Mouse (Mus musculus) kidney, adult 2 months (tissue): ENCODE measurements around the gene Tmem263. TPM values are rescaled to one million over a fixed set of nuclear protein-coding genes. Genes with fewer than 3 reads are reported as not detected.

ENCODE experiments used
- DNase-seq: peaks from one replicate; pipeline ENCODE4 v3.0.0; 2021
- H3K27ac ChIP-seq: fragments of 200-500 bp; 2 replicates; pipeline ENCODE4 v1.5.1; 2012; ENCODE audit warnings: low read depth, low read length, control low read depth, inconsistent platforms; ENCODE audit not compliant: insufficient read depth
- H3K27me3 ChIP-seq: fragments of 200-500 bp; replicated peaks from 2 replicates; pipeline ENCODE4 v1.6.1; 2012; ENCODE audit warnings: mild to moderate bottlenecking, moderate library complexity, low read length, inconsistent platforms; ENCODE audit not compliant: control insufficient read depth, insufficient read depth
- H3K36me3 ChIP-seq: fragments of 200-500 bp; 2 replicates; pipeline ENCODE4 v1.6.1; 2012; ENCODE audit warnings: mild to moderate bottlenecking, moderate library complexity, low read length, inconsistent platforms; ENCODE audit not compliant: control insufficient read depth, insufficient read depth
- H3K4me1 ChIP-seq: fragments of 200-500 bp; 2 replicates; pipeline ENCODE4 v1.6.1; 2011; ENCODE audit warnings: low read length; ENCODE audit not compliant: control insufficient read depth, insufficient read depth
- H3K4me3 ChIP-seq: fragments of 200-500 bp; 2 replicates; pipeline ENCODE4 v1.5.1; 2011; ENCODE audit warnings: mild to moderate bottlenecking, low read depth, low read length, control low read depth; ENCODE audit not compliant: insufficient read depth
- CTCF ChIP-seq: fragments of 200-500 bp; conservative IDR thresholded peaks from 2 replicates; pipeline ENCODE4 v1.5.1; 2011; ENCODE audit warnings: low read depth, mild to moderate bottlenecking, control low read depth, low read length, moderate library complexity, mixed read lengths; ENCODE audit not compliant: insufficient read depth, insufficient read length
- POLR2A ChIP-seq: fragments of 200-500 bp; IDR thresholded peaks from one replicate; pipeline ENCODE4 v1.6.1; 2011; ENCODE audit warnings: low read depth, low read length, control low read depth
- WGBS: fragments of 180-500 bp; shearing (Covaris S2); methylation state at CpG from one replicate; pipeline ENCODE4 v1.1.7; 2018; 5-methylcytosine and 5-hydroxymethylcytosine counted together
- polyA plus RNA-seq: library from polyadenylated mRNA; depleted of rRNA; stranded (reverse); fragments of >200 nt; gene quantifications from 2 replicates; pipeline ENCODE4 v1.2.3, GENCODE M21; 2012; rRNA removed

Gene Tmem263
- polyA plus RNA-seq, 1 experiment: 2.3 TPM

DNA sequence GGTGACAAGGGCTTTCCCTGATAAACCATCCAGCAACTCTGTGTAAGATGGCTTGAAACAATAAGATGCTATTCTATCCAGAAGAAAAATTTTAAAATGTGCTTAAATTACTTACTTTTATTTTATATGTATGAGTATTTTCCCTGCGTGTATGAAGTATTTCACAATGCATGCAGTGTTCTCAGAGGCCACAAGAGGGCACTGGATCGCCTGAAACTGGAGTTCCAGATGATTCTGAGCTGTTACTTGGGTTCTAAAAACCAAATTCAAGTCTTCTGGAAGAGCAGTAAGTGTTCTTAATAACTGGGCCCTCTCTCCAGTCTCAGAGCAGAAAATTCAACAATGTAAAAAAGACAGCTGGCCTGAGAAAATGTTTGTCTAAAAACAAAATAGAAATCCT lies 51.8 kb downstream of the Tmem263 start:
- no peak overlapping the region for H3K4me3 ChIP-seq
- H3K4me1 ChIP-seq: no peaks in the 10 kb centered on the region
- TF ChIP-seq CTCF (peak; percentile 65), POLR2A (no peak)
- no peaks in the 10 kb centered on the region for H3K36me3 ChIP-seq
- no peak overlapping the region for H3K27ac ChIP-seq
- peak; percentile 58 for DNase-seq
- 4% methylated on average over 2 of the region's 2 CpGs for WGBS
- no peaks in the 10 kb centered on the region for H3K27me3 ChIP-seq

DNA sequence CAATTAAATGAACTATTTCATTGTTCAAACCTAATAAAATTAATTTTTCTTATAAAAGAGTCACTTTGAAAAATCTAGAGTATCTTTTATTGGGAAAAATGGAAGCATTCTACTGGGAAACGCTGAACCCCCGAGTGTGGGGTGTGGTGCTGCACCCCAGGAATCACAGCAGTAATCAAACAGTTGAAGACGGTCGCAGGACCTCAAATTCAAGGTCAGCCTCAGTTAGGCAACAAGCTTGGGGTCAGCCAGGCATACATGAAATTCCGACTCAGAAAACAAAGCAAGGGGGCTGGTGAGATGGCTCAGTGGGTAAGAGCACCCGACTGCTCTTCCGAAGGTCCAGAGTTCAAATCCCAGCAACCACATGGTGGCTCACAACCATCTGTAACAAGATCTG lies 55.0 kb downstream of the Tmem263 start:
- no peak overlapping the region for H3K4me3 ChIP-seq
- no peak for TF ChIP-seq CTCF
- TF ChIP-seq POLR2A: no peak
- H3K27ac ChIP-seq: no peak overlapping the region
- no peaks in the 10 kb centered on the region for H3K27me3 ChIP-seq
- DNase-seq: no peak
- H3K36me3 ChIP-seq: no peaks in the 10 kb centered on the region
- 83% methylated on average over 7 of the region's 7 CpGs for WGBS
- no peaks in the 10 kb centered on the region for H3K4me1 ChIP-seq

DNA sequence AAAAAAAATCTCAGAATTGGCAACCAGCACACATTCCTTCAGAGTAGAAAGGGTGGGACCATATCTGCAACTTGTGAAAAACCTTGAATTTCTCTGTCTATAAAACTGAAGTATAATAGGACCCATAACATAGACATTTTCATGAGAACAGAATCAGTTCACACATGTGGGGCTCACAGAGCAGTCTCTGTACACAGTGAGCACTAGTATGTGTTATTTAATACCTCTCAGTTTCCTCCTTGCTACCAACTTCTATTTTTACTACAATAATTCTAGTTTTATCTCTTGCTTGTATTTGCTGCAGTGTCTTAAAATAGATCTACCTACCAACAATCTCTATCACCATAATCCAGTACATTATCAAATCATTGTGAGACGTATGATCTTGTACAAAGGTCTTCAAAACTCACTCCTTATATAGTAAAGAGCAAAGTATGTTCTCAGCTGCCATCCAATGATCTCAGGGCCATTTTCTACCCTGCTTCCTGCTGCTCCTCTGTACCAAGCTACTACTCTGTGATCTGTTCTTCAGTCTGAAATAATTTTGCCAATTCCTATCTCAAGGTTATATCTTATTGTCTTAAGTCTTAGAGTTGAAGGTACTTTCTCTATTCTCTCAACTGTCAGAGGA lies 57.7 kb downstream of the Tmem263 start:
- Histone ChIP-seq H3K27me3 (no peaks in the 10 kb centered on the region), H3K27ac (no peak overlapping the region), H3K4me3 (no peak overlapping the region), H3K36me3 (no peaks in the 10 kb centered on the region), H3K4me1 (no peaks in the 10 kb centered on the region)
- TF ChIP-seq POLR2A (no peak), CTCF (no peak)
- no peak for DNase-seq
- 52% methylated on average over 1 of the region's 1 CpGs for WGBS

DNA sequence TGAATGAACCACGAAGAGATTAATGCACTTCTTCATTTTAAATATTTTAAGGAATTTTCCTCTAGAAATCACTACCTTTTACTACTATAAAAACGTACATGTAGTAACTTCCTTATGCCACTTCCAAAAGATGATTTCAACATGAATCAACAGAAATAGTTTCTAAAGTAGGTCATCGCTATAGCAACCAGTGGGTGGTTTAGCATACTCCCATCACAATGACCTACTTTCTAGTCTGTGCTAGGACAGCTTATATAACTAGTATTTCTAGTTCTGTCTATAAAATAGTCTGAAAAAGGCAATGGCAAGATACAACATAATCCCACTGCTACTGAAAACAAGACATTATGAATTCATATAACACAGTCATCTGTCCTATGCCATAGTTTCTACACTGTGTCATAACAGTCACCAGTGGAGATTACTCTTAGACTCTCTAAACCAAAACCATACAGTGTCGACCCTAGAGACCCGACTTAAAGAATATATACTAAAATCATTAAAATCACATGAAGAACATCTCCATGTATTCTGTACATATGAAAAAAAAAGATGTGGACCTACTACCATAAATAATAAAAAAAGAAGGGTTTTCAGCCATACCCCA lies 59.4 kb downstream of the Tmem263 start:
- DNase-seq: peak; percentile 55
- H3K36me3 ChIP-seq: no peaks in the 10 kb centered on the region
- 63% methylated on average over 5 of the region's 5 CpGs for WGBS
- H3K27me3 ChIP-seq: no peaks in the 10 kb centered on the region
- H3K4me1 ChIP-seq: no peaks in the 10 kb centered on the region
- H3K27ac ChIP-seq: no peak overlapping the region
- no peak for TF ChIP-seq CTCF
- TF ChIP-seq POLR2A: no peak
- no peak overlapping the region for H3K4me3 ChIP-seq

DNA sequence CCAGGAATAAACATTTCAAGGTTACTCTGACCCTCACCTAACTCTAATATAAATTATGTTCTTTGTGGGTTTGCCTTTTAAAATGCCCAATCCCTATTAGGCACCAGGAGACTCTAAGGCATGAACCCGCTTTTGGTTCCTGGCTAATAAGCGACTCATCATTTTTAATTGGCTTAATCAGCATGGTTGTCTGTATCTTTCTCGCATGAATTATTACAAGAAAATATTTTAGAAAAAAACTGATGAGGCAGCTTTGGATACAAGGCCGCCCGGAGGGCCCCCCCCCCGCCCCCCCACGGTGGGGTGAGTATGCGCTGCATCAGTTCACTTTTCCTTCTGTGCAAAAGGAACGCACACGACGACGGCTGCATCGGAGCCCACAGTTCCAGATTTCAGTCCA lies 62.4 kb downstream of the Tmem263 start:
- Histone ChIP-seq H3K27ac (no peak overlapping the region), H3K36me3 (no peaks in the 10 kb centered on the region), H3K4me3 (no peak overlapping the region), H3K27me3 (no peaks in the 10 kb centered on the region), H3K4me1 (no peaks in the 10 kb centered on the region)
- no peak for TF ChIP-seq CTCF
- TF ChIP-seq POLR2A: no peak
- DNase-seq: no peak
- WGBS: 92% methylated on average over 13 of the region's 13 CpGs

DNA sequence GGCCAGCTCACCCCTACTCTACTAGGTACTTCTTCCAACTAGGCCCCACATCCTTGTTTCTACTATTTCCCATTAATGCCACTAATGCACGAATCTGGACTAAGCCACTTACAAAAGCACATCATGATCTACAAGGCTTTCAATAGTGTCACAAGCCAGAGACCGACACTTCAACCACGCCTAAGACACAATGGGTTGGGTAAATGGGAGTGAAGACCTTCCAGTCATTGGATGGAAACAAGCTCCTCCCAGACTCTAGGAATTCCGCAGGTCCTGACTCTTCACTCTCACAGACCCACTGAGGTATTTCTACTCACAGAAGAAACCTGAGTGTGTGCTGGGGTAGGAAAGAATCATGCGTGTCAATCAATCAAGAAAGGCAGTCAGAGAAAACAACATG lies 62.9 kb downstream of the Tmem263 start:
- no peak for DNase-seq
- TF ChIP-seq POLR2A: no peak
- no peak for TF ChIP-seq CTCF
- H3K4me1 ChIP-seq: no peaks in the 10 kb centered on the region
- H3K36me3 ChIP-seq: no peaks in the 10 kb centered on the region
- no peaks in the 10 kb centered on the region for H3K27me3 ChIP-seq
- H3K4me3 ChIP-seq: no peak overlapping the region
- 93% methylated on average over 5 of the region's 5 CpGs for WGBS
- H3K27ac ChIP-seq: no peak overlapping the region

Other genes with a start within 250 kb of the Tmem263 start
- gene Ric8b, start 185.0 kb upstream of the Tmem263 start, polyA plus RNA-seq: 12.2 and 13.6 TPM in 2 replicates
- 0.28 and 0.33 TPM in 2 replicates for gene Fhl4, start 132 bp upstream of the Tmem263 start, polyA plus RNA-seq
- 4.9 and 10.1 TPM in 2 replicates for gene Mterf2, start 25.4 kb downstream of the Tmem263 start, polyA plus RNA-seq
- gene Cry1, start 82.4 kb downstream of the Tmem263 start, polyA plus RNA-seq: 1.3 TPM in 2 replicates